Mouse (Mus musculus) adrenal gland, postnatal 4 days (tissue): ENCODE data around the gene Afg3l1. TPM values are rescaled to one million over a fixed set of nuclear protein-coding genes. Genes with fewer than 3 reads are reported as not detected.
"Not testable (repeated sequence)": the region's sequence is repeated elsewhere in the genome, so short reads cannot be mapped to it uniquely, and the experiment has no call there.

Experiments
- DNase-seq, 2 experiments: peaks; one replicate each; pipeline ENCODE4 v3.0.0; 2021 to 2022; ENCODE audit warnings: low spot score in 2 of 2, mixed read lengths in 2 of 2
- total RNA-seq, 2 experiments: library from RNA; stranded (reverse); gene quantifications; 2 replicates each; pipeline ENCODE4 v1.2.3; 2021

The Afg3l1 gene
- total RNA-seq, 2 experiments from 2014 or later = 59.9 to 61.8 TPM

GRCm38 (mm10) chr8:123454559-123454958 is 23.1 kb upstream of the Afg3l1 start:
- no peak for DNase-seq

DNA sequence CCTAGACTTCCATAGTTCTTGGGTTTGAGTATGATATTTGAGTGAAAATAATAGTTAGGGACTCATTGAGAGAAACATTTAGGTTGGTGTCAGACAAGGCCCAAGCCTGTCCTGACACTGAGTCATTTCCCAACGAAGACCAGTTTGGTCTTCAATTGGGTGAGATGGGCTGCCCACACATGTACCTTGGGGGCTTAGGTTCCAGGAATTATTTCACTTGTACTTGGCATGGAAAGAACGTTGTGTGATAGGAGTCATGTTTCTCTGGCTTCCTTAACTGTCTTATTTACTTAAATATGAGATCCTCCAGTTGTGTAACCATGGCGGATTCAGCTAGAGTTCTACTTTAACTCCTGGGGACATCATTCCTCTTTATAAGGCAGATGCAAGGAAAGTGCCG is 14.1 kb upstream of the Afg3l1 start:
- no peak for DNase-seq

DNA sequence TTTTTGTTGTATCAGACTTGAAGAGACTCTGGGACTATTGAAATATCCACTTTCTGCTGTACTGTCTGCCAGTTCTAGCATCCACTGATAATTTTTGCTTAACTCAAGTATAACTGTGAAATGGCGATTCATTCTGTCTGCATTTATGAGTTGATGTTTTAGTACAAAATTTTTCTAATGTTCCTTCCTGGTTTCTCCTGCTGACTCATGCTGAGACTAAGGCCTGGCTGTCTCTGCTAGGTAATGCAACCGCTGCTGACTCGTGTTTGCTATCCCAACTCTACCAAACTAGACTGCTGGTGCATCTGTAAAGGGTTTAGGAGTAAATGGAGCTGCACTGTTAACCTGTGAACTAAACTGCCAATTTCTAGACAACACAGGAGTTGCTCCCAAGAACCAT is 10.2 kb upstream of the Afg3l1 start:
- DNase-seq = no peak

DNA sequence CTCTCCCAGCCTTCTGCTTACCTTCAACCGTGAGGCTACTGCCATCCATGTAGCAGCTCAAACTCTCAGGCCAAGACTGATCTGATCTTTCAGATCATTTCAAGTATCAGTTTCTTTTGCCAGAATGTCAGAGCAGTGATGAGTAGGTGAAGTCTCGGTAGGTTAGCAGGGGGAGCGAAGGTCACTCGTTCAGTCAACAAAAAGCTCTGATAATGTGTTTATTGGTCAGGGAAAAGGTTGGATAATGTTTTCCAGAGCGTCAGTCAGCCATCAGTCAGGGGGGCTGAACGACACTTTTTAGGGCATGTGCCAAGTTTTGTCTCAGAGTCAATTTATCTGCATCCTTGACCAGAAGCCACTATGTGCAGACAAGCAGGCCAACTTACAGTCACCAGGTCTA is 4.7 kb upstream of the Afg3l1 start:
- not testable (repeated sequence) for DNase-seq

DNA sequence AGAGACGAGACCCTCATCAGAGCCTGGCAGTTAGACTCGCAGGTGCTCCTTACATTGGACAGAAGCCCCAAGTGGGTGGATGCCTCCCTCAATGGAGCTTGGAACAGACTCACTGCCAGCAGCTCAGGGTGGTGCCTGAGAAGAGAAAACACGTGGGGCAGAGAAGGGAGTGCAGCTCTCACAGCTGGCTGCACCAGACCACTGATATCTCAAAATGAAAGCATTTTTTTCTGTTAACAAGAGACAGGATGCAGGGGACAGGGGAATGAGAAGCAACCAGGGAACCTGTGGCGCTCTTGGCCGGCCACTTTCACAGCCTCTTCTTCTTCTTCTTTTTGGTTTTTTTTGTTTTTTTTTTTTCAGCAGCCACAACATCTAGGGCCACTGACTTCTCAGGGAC is 3.2 kb upstream of the Afg3l1 start:
- not testable (repeated sequence) for DNase-seq

DNA sequence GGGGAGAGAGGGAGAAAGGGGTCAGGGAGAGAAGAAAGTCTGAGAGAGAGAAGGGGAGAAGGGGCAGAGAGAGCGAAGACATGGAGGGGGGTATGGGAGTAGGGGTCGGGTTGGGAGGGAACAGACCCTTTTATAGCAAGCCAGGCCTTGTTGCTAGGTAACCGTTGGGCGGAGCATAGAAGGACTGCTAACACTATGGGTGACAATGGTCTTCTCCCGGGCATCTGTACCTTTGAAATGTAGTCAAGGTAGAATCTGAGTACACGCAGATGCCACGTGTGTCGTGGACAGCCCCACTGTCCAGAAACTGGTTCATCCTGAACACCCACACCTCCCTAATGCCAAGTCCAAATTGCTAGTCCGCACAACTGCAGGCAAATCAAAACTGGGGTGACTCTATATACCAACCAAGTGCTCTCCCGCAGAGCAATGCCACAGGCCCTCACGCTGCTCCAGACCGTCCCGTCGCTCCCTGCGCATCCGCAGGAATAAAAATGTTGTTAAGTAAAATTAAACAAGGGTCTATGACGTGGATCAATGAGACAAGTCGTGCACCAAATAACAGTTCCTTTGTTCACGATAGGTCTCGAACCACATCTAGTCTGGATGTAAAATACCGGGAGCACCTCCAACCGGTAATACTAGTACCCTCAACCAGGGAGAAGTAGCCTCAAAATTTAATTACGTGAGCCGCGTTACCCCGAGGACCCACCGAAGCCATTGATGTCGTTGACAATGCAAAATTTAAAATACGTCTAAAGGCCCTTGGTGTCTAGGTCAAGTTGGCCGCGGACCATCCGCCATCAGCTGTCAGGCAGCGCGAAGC is 579 bp upstream of the Afg3l1 start:
- no peak for DNase-seq

GRCm38 (mm10) chr8:123478456-123479218 is 934 bp downstream of the Afg3l1 start:
- no peak for DNase-seq

GRCm38 (mm10) chr8:123482627-123483026 is 4.9 kb downstream of the Afg3l1 start:
- DNase-seq = no peak

GRCm38 (mm10) chr8:123491280-123492075 is 13.8 kb downstream of the Afg3l1 start:
- DNase-seq = no peak

DNA sequence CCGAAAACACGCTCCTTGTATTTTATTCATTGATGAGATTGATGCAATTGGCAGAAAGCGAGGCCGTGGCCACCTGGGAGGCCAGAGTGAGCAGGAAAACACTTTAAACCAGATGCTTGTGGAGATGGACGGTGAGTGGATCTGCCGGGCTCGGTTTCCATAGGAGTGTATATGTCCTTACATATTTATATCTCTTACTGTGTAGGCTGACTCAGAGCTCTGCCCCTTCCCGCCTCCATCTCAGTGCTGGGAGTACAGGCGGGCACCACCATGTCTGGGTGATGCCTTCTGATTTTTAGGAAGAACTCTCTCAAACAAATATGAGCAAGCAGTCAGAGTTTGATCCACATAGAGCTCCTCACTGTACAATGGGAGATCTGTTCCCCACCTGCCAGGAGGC is 15.2 kb downstream of the Afg3l1 start:
- DNase-seq = no peak

DNA sequence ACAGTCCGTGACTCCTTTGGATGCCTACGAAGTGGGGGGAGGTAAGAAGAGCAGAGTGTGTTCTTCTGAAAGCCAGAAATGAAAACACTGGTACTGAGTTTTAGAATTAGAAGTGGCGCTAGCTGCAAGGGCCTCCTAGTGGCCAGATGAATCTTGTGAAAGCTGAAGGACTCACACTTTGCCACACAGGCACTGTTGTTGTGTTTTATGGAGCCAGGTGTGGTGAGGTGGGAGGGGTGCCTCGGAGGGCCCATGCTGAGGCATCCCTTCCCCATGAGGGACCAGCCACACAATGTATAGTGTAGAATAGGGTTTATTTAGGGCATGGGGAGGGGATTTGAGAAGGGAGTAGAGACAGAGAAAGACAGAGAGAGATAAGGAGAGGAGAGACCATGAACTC is 20.0 kb downstream of the Afg3l1 start:
- DNase-seq = no peak

GRCm38 (mm10) chr8:123498963-123499362 is 21.3 kb downstream of the Afg3l1 start:
- DNase-seq = no peak

DNA sequence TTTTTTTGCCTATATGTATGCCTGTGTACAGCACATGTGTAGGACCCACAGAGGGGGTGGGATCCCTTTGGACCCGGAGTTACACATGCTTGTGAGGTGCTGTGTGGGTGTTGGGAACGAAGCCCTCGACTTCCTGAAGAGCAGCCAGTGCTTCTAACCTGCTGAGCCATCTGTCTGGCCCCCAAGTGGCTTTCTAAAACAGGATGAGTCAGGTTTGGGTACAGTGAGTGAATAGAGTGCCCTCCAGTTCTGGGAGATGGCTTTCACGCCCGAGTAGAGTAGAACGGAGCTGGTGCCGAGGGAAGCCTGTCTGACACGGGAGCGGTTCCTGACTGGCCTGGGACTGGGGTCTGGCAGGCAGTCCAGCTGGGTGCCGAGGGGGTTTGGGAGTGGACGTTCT is 21.9 kb downstream of the Afg3l1 start:
- DNase-seq = no peak

- no peak for DNase-seq
These were observed 24.5 kb downstream of the Afg3l1 start for GRCm38 (mm10) chr8:123502192-123502591.

- DNase-seq = no peak
These were observed 26.2 kb downstream of the Afg3l1 start for GRCm38 (mm10) chr8:123503801-123504467.

DNA sequence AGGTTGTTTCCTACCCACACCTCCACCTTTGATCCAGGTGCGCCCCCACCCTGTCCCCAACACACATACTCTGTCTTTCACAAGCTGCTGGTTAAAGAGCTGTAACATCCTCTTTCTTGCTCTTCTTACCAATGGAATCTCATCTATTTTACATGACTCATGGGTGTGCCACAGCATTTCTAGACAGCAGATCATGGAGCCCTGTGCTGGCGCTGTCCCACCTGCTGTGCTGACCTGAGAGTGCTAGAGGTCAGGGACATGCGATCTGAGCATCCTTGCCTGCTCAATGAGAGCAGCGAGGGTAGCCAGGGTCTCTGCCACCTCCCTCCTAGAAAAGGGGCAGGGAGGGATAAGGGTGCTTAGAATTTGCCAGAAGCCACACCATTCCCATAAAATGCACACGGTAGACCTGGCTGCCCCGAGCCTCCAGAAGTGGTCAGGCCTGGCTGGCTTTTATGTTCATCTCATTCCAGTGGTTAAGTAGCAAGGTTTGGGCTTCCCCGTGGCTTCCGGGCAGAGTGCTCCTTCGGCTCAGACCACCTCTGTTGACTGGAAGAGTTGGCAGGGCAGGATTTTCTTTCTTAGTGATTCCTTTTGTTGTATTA is 27.0 kb downstream of the Afg3l1 start:
- no peak for DNase-seq

GRCm38 (mm10) chr8:123505267-123505666 is 27.6 kb downstream of the Afg3l1 start:
- no peak for DNase-seq

DNA sequence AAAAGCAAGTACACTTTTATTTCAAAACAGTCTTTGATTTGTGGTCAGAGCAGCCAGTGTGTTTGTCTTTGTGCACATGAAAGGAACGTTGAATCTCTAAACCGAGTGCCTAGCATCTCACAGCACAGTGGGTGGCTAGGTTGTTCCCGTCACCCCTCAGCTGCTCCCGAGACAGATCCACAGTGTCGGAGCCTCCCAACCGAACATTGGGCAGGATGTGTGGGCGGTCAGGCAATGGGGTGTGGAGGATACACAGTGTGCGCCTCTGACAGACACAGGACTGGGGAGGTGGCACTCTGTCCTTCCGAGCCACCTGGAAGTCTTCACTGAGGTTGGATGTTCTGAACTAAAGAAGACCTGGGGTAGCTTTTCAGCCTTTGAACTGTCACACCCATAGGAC is 28.0 kb downstream of the Afg3l1 start:
- DNase-seq = no peak

DNA sequence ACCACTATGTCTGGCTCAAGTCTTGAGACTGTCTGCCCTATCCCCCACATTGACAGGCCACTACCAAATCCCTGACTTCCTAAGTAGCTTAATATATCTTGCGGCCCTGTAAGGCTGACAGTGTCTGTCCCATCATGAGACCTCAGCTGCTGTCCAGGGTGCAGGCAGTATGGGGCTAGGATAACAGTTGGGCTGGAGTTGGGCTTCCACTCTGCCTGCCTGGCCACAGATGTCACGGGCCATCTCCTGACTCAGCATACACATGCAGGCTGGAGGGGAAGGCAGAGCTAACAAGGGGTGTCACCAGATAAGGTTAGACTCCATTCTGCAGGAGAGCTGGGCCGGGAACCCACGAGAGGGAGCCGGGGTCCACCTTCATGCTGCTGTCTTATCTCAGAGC is 29.4 kb downstream of the Afg3l1 start:
- no peak for DNase-seq

DNA sequence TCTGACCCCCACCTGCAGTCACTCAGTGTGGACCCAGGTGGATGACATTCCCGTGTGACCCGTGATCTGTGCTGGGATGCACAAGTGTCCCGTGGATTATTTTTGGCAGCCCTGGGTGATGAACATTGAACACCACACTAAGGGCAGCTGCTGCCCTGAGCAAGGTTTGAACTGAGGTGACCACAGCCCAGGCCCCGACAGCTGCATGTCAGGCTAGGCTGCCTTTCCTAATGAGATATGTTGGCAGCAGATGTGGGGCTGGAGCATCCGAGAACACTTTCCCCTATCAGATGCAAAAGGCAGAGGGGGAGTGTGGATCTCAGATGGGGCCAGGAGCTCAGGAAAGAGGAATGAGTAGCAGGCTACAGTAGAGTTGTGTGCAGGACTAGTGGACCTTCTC is 33.1 kb downstream of the Afg3l1 start:
- DNase-seq = no peak

GRCm38 (mm10) chr8:123514136-123514535 is 36.4 kb downstream of the Afg3l1 start:
- DNase-seq = no peak
